Mouse (Mus musculus): ENCODE measurements at regions not wholly inside any gene's neighbourhood (a gene's known extent, or its start where the extent isn't known, plus 50 kb on each side); places are given as distances from the start of the nearest gene placed in this dataset.

DNA sequence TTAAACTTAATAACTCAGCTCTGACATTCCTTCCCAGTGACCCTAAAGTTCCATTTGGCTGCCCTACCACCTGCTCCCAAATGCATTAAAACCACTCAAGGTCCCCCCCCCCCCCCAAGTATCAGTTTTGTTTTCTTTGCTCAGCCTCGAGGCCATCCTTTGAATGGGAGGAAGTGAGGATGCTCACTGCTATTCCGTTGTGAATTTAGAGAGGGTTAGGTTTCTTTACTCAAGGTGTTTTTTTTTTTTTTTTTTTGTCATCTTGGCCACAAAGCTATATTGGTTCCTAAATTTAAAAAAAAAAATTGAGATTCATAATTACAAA, 168.8 kb upstream of the Arrdc4 start:
- no peak for TF ChIP-seq CTCF (IDR thresholded peaks at IDR 0.05; ENCODE audit: low read depth)
- no peak for TF ChIP-seq EP300 (optimal IDR thresholded peaks at IDR 0.05)
